Mouse (Mus musculus): Measurements from ENCODE around the gene Itpk1.

Gene Itpk1

DNA sequence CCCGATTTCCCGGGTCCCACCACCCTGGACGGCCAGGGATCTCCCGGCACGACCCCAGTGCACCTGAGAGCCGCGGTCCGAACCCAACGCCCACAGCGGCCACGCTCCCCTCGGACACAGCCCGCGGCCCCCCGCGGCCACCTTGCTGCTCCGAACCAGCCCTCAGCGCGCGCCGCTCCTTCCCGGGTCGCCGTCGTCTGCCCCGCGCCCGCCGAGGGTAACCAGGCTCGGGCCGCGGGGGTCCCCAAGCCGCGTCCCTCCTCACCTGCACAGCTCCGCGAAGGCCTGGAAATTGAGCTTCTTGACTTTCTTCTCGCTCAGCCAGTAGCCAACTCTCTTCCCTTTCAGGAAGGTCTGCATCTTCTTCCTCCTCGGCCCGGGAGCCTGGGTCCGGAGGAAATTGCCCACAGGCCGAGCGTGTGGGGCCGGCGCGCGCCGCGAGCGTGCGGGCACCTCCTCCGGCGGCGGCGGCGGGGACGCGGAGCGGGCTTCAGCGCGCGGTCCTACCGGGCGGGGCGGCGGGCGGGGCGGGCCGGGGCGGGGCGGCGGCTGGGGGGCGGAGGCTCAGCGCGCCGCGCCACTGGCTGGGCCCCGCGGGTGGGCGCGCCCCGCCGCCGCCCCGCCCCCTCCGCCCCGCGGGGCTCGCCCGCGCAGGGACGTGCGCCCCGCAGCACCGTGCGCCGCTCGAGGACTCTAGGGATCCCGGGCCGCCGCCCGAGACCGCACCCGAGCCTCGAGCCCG is at the start of gene Itpk1:
TSS of gene Itpk1 (minus strand) at position 474 of the 742 bp plus-strand sequence.
- peak; percentile 63 for DNase-seq (ENCODE audit: low spot score)

DNA sequence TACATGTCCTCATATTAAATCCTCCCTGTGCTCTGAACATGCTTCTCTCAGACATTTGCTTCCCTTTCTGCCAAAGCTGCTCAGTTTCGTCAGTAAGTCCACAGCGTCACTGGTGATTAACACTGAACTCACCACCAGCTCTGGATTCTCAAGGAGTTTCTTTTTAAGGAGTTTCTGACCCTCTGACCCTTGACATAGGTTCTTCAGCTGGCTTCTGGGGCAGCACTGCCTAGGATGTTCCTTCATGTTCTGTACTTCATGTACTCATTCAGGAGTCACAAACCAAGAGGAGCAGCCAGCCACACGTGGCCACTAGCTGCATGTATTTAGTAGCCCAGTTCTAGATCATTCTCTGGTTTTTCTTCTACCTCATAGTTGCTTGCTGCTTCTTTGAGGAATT is 43.5 kb upstream of the Itpk1 start:
- DNase-seq (ENCODE audit: low spot score) = no peak

DNA sequence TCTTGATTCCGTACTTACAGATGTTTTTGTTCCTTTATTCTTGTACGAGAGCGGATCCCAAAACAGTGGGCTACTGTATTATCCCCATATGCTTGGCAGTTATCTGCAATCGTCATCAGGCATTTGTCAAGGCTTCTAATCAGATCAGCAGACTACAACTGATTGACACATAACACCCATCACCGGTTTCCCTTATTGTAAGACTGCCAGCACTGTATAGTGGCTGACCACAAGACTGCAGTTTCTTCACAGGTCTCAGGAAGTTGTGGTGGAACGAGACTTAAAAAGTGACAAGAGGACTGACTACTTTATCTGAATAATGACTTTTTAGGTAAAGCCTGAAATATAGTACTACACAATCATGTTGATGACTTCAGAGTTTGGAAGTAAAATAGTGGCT is 40.1 kb upstream of the Itpk1 start:
- DNase-seq (ENCODE audit: low spot score) = peak; percentile 18

DNA sequence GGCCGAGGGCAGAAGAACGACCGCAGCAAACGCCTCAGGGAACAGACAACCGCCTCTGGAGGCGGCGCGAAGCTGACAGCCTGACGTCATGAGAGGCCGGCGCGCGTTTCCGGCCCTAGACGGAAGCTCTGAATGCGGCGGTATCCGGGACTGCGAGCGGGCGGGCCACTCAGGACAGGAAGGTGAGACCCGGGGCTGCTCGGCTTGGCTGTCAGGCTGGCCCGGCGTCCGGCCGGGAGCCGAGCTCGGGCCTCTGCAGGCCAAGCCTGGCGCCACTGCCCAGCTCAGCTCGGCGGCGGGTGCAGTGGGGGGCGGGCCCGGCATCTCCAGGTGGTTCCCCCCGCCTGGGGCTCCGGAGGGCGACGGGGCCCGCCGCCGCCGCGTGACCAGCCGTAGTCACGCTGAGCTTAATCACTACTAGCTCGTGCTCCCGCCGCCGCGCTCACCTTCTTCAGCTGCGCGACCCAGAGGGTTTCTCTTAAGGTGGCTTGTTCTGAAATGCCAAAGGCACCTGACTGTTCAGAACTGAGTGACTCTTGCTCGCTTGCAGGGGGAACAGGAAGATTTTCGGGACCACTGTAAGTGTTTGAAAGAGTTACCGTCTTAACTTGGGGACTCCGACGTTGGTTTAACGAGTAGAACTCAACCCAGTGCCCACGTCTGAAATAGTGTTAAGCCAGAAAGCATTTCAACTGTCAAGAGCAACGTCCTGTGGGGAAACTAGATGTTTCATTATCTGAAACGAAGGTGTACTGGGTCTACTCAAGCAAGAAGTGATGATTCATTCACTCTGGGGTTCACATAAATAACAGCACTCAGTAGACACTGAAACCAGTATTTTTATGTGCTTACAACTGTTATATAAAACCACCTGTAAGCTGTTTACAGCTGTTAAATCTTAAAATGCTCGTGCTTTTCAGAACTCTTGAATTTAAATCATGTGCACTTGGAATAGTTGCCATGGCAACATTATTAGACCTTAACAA is 39.2 kb upstream of the Itpk1 start, which contains the start of the genes Moap1 and Tmem251:
TSS of gene Moap1 (minus strand) at position 73 of the 986 bp plus-strand sequence.
TSS of gene Tmem251 (plus strand) at position 174 of the 986 bp plus-strand sequence.
- peak; percentile 94 for DNase-seq (ENCODE audit: low spot score)

DNA sequence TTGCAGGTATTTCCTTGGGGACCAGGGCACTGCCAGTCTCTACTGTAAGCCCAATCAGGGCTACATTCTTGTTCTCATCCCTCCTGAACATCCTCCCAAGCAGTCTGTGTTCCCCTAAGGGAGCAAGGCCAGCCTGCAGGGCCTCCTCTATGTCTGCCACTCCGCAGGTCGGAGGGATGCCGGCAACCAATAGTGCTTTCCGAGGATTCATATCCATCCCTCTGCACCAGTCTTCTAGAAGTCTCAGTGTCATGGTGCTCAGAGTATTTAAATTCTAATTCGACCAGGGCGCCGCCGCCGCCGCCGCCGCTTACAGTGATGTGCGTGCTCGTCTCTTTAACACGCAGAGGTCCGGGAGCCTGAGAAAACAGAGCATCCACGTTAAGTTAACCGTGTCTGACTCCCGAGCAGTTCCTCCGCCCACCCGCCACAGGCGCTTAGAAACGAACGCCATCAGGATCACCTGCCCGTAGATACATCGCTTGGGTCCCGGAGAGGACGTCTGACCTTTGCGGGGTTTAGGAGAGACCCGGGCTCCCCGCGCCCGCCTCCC is 38.4 kb upstream of the Itpk1 start:
- no peak for DNase-seq (ENCODE audit: low spot score)

DNA sequence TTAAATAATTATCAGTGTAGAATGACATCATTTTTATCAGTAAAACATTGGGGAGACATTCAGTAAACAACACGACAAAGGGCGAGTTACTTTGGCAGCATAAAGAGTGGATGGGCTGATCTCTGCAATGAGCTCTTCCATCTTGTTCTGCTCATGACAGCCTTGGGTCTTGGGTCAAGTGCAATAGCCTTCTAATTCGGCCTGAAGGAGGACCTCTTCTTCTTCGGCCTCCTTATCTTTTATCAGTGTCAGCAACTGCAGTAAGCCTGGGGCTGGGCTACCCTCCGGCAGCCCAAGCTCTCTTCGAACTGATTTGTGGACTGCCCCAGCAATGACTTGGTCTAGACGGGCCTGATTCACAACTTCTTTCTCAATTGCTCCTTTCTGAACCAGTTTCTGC is 37.3 kb upstream of the Itpk1 start:
- DNase-seq (ENCODE audit: low spot score) = no peak

DNA sequence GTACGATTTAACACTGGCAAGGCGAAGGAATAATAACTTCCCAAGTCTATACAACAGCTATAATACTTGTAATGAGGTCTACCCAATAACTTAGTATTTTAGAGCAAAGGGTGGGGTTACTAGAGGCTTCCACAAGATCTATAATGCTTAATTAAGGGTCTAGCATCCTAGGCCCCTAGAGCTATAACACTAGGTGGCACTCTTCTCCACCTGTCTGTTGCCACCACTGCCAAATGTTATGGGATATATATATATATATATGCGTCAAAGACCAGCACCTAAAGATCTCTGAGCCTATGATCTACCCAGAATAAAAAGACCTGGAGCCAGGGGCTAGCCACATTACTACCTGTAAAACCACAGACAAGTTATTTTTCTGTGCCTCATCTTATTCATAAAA is 35.6 kb upstream of the Itpk1 start:
- peak; percentile 44 for DNase-seq (ENCODE audit: low spot score)

DNA sequence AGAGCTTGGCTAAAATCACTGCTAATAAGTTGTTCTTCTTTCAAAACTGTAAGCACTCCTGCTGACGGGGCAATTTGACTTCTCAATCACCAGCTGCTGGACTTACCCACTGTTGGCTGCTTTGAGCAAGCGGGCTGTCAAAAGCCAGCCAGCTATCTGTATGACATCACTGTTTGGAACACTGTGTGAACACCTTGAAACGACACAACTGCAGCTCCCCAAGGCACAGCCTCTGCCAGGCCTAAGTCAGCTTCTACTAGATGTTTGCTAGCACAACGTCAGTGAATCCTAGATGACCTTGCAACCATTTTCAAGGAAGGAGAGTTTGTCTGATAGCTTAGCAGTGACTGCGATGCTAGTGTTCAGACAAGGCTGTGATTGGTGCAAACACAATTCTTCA is 34.4 kb upstream of the Itpk1 start:
- DNase-seq (ENCODE audit: low spot score) = no peak

DNA sequence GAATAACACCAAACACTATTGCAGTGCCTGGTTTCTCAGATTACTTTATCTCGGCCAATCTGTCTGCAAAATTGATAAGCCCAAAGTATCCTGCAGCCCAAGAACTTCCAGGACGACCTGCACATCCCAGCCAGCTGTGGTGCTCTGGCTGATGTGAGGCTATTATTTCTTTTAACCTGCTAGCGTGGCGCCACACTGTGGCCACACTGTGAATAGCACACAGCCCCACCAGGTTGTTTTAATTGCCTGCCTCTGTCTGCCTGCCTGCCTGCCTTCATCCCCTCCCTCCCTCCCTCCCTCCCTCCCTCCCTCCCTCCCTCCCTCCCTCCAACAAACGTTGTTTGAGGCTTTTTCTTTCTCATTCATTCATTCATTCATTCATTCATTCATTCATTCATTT is 28.7 kb upstream of the Itpk1 start:
- DNase-seq (ENCODE audit: low spot score) = peak; percentile 82

DNA sequence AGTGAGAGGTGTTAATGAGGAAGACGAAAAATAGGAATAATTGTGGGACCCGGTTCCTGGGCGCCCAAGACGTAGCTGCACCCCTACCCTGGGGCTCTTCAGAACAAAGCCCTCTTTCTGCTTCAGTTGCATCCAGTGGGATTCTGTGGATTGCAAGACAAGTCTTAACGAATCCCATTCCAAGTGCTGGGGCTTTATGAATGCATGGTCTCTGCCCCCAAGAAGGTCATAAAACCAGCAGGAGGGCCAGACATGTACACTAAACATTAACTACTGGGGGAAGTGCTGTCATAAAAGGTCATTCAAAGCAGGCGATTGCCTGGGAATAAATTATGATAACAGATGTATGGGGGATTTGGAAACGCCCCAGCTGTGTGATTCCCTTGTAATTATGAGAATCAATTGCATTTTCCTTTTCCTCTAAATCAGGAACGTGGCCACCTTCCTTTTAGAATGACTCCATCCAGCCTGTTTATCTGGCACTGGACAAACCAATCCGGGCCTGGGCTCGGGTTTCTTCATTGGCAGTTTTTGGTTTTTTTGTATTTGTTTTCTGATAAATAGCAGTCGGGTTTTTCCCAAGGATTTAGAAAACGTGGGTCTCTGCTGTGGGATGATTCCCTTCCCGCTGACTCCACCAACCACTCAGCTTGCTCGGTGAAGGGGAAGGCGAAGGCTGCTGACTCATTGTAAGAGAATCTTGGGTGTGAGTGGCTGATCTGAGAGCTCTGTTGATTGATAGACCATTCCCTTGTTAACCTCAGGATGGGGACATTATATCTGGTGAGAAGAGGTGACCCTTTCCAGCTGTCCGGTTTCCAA is 26.3 kb upstream of the Itpk1 start:
- DNase-seq (ENCODE audit: low spot score) = peak; percentile 69

DNA sequence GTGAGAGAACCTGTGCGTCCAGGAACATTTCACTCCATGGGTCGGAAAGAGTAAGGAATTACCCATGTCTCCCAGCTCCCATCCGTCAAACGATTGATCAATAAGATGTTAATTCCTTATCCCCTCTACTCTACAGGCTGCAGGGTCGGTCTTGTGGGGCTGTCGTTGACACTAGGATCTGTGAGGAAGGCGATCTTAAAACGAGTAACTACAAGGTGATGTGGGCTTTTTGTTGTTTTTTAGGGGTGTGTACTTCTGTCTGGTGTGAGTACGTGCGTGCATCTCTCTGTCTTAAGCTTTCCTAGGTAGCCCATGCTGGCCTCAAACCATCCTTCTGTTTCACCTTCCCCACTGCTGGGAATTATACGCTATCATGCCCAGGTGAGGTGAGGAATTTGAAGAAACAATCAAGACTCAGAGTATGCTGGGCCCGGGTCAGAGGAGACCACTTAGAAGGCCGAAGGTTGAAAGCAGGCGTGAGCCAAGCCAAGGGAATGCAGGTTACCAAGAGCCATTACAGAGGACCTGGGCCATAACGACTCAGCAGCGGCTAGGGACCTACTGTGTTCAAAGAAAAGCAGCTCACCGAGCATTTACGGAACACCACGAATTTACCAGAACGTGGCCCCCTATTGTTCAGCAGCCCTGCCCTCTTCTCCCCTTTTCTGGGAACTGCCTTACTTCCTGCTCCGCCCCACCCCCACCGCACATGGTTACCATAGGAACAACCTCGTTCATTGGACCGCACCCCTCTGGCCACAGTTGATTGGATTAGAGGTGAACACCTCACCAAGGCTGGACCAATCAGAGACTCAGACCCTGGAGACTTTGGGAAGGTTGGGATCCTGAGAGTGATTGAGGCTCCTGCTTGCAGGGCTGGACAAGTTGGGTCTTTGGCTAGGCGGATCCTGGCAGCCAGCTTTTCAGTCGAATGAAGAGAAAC is 25.4 kb upstream of the Itpk1 start:
- DNase-seq (ENCODE audit: low spot score) = peak; percentile 98

DNA sequence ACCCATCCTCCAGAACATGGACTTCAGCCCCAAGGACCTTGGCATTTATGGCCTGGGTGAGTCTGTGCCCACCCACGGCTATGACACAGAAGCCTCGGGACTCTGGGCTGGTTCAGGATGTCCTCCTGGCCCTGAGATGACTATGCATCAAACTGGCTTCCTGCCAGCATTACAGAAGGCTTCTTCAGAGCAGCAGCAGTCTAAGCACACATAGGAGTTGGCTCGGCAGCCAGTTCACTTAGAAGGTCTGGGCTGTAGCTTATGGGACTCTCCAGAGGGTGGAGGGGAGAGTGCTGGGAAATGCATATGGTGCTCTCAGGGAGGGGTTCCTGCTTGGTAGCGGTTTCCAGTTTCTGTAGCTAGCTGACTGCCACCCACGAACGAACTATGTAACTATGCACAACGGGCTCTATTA is 21.0 kb upstream of the Itpk1 start:
- no peak for DNase-seq (ENCODE audit: low spot score)

DNA sequence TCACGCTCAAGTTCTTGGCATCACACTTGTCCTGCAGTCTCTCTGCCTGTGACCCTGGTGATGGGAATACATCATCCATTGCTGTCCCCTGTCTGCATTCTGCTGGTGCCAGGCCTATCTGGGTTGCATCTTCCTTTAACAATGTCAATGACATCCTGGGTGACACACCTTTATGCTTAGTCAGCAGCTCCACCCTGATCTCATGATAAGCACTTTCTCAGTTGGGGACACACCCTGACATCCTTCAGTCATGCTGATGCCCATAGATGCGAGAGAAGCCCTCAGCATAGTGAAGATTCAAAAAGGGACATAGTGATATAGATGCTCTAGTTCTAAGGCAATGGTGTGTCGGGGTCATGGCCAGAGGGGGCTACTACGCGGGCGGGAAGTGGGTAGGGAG is 20.4 kb upstream of the Itpk1 start:
- no peak for DNase-seq (ENCODE audit: low spot score)

DNA sequence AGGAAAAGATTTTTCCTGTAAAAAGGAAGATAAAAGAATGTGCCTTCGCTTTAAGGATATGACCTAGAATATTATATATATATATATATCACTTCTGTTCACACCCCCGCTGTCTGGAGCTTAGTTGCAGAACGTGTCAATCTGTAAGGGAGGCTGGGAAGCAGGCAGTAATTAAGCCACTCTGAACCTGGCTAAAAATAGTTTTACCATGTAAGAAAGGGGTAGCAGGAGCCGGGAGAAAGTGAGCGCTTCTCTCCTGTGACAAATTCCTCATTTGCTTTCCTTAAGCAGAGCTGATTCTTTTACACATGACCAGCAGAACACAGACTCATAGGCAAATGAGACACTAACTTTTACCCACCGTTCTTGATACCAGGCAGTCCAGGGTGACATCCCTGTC is 19.1 kb upstream of the Itpk1 start:
- DNase-seq (ENCODE audit: low spot score) = no peak

DNA sequence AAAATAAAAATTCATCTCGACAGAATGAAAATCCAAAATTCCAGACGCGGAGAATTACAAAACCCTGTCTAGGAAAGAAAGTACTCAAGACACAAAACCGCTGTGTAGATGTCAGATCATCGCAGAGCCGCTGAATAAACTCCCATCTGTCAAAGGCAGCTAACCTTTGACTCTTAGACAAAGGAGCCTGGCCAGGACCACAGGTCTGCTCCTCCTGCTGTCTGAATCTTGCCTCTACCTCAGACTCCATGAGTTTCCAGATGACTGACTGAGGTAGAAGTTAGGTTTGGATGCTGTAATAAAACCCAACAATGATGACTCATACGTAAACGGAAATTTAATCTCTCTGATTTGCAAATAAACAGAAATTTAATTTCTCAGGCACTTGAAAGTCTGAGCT is 18.2 kb upstream of the Itpk1 start:
- peak; percentile 49 for DNase-seq (ENCODE audit: low spot score)

DNA sequence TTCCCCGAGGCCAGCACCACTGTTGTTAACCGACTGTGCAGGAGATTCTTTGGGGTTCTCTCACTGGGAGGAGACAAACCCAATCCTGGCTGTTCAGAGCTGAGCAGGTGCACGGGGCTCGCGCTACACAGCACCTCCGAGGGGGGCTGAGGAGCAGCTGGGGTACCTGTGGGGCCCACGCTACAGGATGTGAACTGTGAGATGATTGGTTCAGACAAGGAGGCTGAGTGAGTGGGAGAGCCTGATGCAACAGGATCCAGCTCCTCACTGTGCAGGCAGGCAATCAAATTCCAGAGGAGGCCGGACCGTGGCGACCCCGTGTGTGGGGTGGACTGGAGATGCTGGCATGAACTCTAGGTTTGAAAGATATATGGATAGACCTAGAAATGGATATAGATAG is 17.7 kb upstream of the Itpk1 start:
- DNase-seq (ENCODE audit: low spot score) = no peak

DNA sequence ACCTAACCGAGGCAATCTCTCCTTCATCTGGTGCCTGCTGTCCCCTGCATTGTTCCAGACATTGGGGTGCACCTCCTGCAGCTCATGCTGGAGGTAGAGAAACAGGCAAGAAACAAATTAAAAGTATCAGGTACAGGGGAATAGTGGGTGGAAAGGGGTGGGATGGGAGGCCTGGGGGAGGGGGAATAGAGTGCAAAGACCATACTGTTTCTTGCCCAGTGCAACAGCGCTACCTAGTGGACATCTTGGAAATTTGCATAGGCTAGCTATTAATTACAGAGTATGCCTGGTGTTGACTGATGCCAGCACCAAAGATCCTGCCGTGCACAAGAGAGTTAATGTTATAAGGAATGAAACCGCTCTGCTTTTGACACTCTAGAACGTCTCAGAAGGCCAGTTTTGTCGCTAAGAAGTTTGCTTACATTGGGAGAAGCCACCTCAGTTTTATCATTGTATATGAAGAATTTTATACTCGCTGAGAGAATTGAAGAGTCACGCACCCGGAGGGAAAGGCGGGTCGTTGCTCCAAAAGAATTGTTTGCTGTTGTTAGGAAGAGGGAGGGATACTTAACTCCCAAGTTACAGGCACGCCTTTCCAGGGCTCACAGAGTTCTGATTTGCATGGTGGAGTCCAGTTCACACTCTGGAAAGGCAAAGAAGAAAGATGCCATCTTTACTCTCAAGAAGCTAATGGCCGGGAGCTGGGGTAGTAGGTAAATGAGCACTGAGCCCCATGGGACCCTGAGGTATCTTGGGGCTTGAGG is 15.0 kb upstream of the Itpk1 start:
- DNase-seq (ENCODE audit: low spot score) = peak; percentile 85

DNA sequence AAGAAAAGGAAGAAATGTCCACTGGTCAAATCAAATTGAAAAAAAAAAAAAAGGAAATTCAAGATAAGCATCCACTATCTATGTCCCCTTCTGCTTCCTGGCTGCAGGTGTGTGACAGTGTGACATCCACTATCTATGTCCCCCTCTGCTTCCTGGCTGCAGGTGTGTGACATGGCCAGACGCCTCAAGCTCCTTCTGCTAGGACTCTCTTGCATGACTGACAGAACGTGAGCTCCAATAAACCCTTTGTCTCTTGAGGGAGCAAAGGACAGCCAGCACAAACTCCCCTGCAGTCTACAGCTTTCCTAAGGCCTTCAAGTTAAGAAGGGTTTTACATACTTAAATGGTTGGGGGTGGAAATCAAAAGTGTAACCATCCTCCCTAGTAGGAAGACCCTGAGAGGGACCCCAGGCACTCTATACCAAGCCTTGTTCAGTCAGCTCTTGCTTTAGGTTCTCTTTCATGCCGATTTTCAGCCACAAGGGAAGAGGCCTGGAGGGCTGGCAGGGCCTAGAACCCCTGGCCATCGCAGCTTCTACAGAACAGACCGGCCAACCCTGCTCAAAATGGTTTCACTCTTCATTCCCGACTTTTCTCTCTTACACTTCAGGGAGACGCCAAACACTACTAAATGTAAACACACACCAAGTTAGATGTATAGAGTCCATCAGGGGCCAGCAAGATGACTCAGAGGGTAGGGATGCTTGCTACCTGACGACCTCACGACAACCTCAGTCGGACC is 10.1 kb upstream of the Itpk1 start:
- DNase-seq (ENCODE audit: low spot score) = no peak

DNA sequence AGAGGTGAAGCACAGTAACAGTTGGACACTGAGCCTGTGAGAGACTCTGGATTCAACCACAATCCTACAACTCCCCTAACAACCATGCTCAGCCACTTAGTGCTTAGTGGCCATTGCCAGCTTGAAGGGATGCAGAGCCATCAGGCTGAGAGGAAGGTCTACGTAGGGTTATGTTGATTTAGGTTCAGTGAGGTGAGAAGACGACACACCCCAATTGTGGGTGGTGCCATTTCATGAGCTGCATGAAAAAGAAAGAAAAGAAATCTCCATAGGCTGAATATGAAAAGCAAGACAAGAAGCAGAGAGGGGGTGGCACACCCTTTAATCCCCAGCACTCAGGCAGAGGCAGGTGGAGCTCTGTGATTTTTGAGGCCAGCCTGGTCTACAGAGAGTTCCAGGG is 9.4 kb upstream of the Itpk1 start:
- DNase-seq (ENCODE audit: low spot score) = no peak

All from embryo, embryonic 10.5 days (tissue).